Mouse (Mus musculus) midbrain, embryonic 11.5 days (tissue): ENCODE results near the gene Auh. TPM values are rescaled to one million over a fixed set of nuclear protein-coding genes. Genes with fewer than 3 reads are reported as not detected.

Experiments used
- ATAC-seq: fragments of 200-750 bp; cut with Nextera tagmentation; 2 replicates; pipeline ENCODE4 v1.8.0; 2017; ENCODE audit warnings: moderate TSS enrichment, moderate library complexity; ENCODE audit not compliant: low FRiP score
- DNase-seq: peaks from one replicate; pipeline ENCODE4 v3.0.0; 2015; ENCODE audit warnings: low spot score; ENCODE audit errors: missing footprints
- H3K27ac ChIP-seq: fragments of 300-500 bp; sonication (generic); 2 replicates; pipeline ENCODE4 v1.5.1; 2014; ENCODE audit warnings: low read depth, low read length
- H3K27me3 ChIP-seq: fragments of 300-500 bp; sonication (generic); 2 replicates; pipeline ENCODE4 v1.6.1; 2014; ENCODE audit warnings: mild to moderate bottlenecking, low read length, moderate library complexity, mixed read lengths; ENCODE audit not compliant: control insufficient read depth, insufficient read depth
- H3K36me3 ChIP-seq: fragments of 300-500 bp; sonication (generic); 2 replicates; pipeline ENCODE4 v1.6.1; 2014; ENCODE audit warnings: mild to moderate bottlenecking, low read length, moderate library complexity, mixed read lengths; ENCODE audit not compliant: control insufficient read depth, insufficient read depth
- H3K4me1 ChIP-seq: fragments of 300-500 bp; sonication (generic); 2 replicates; pipeline ENCODE4 v1.6.1; 2014; ENCODE audit warnings: low read length; ENCODE audit not compliant: control insufficient read depth, insufficient read depth
- H3K4me2 ChIP-seq: fragments of 300-500 bp; sonication (generic); 2 replicates; pipeline ENCODE4 v1.6.1; 2014; ENCODE audit warnings: mild to moderate bottlenecking, moderate library complexity
- H3K4me3 ChIP-seq: fragments of 300-500 bp; sonication (generic); 2 replicates; pipeline ENCODE4 v1.5.1; 2014; ENCODE audit warnings: low read depth, low read length
- H3K9ac ChIP-seq: fragments of 300-500 bp; sonication (generic); 2 replicates; pipeline ENCODE4 v1.6.1; 2014; ENCODE audit warnings: low read length
- H3K9me3 ChIP-seq: fragments of 300-500 bp; sonication (generic); 2 replicates; pipeline ENCODE4 v1.6.1; 2016; ENCODE audit warnings: low read length; ENCODE audit not compliant: control insufficient read depth
- WGBS: fragments of 180-500 bp; shearing (Covaris S2); extraction: QIAGEN DNeasy Blood & Tissue Kit; methylation state at CpG from one replicate; pipeline ENCODE4 v1.1.7; 2014; 5-methylcytosine and 5-hydroxymethylcytosine counted together
- polyA plus RNA-seq: library from polyadenylated mRNA; unstranded; fragments of >200 nt; fragmentation: Nextera tagmentation; extraction: Ambion mirVana; gene quantifications from 2 replicates; pipeline ENCODE4 v1.2.1, GENCODE M21; 2014

Gene Auh
- polyA plus RNA-seq, 1 experiment from 2014 or later = 38.7 TPM

- 85% methylated on average over 6 of the region's 6 CpGs for WGBS
- no peaks in the 10 kb centered on the region for H3K27me3 ChIP-seq
- no peak overlapping the region for H3K27ac ChIP-seq
- no peaks in the 10 kb centered on the region for H3K9me3 ChIP-seq
- no peak overlapping the region for H3K9ac ChIP-seq
- H3K4me3 ChIP-seq = no peak overlapping the region
- no peak overlapping the region for H3K4me2 ChIP-seq
- H3K36me3 ChIP-seq = no peaks in the 10 kb centered on the region
- DNase-seq (no peak), ATAC-seq (no peak)
- no peaks in the 10 kb centered on the region for H3K4me1 ChIP-seq
Observed at GRCm38 (mm10) chr13:52897806-52898205, 31.7 kb downstream of the Auh start.

GRCm38 (mm10) chr13:52892791-52893190 lies 36.7 kb downstream of the Auh start:
- no peaks in the 10 kb centered on the region for H3K9me3 ChIP-seq
- WGBS = 96% methylated on average over 1 of the region's 1 CpGs
- H3K4me2 ChIP-seq = no peak overlapping the region
- H3K4me3 ChIP-seq = no peak overlapping the region
- no peaks in the 10 kb centered on the region for H3K27me3 ChIP-seq
- ATAC-seq (no peak), DNase-seq (no peak)
- no peaks in the 10 kb centered on the region for H3K36me3 ChIP-seq
- peaks cover 4% of the 10 kb centered on the region; the same call in 1 of the 2 replicates for H3K4me1 ChIP-seq
- H3K27ac ChIP-seq = no peak overlapping the region
- H3K9ac ChIP-seq = no peak overlapping the region

- H3K4me1 ChIP-seq = peaks cover 4% of the 10 kb centered on the region; the same call in 1 of the 2 replicates
Observed at GRCm38 (mm10) chr13:52892065-52892503, 37.4 kb downstream of the Auh start.

GRCm38 (mm10) chr13:52890313-52890712 lies 39.2 kb downstream of the Auh start:
- no peak overlapping the region for H3K9ac ChIP-seq
- H3K4me1 ChIP-seq = peaks cover 4% of the 10 kb centered on the region; the same call in 1 of the 2 replicates
- no peak overlapping the region for H3K27ac ChIP-seq
- no peak for ATAC-seq
- H3K4me3 ChIP-seq = no peak overlapping the region
- H3K36me3 ChIP-seq = no peaks in the 10 kb centered on the region
- DNase-seq = no peak
- H3K27me3 ChIP-seq = no peaks in the 10 kb centered on the region
- H3K9me3 ChIP-seq = no peaks in the 10 kb centered on the region
- 80% methylated on average over 9 of the region's 9 CpGs for WGBS
- no peak overlapping the region for H3K4me2 ChIP-seq

More at GRCm38 (mm10) chr13:52892065-52892503, 37.4 kb downstream of the Auh start:
- 87% methylated on average over 10 of the region's 10 CpGs for WGBS
- no peaks in the 10 kb centered on the region for H3K9me3 ChIP-seq
- H3K27me3 ChIP-seq = no peaks in the 10 kb centered on the region
- H3K9ac ChIP-seq = no peak overlapping the region
- DNase-seq (no peak), ATAC-seq (no peak)
- no peak overlapping the region for H3K27ac ChIP-seq
- no peaks in the 10 kb centered on the region for H3K36me3 ChIP-seq
- no peak overlapping the region for H3K4me2 ChIP-seq
- H3K4me3 ChIP-seq = no peak overlapping the region

- Histone ChIP-seq H3K4me1 (peaks cover 4% of the 10 kb centered on the region; the same call in 1 of the 2 replicates), H3K4me3 (no peak overlapping the region), H3K9ac (no peak overlapping the region), H3K36me3 (no peaks in the 10 kb centered on the region), H3K4me2 (no peak overlapping the region), H3K9me3 (no peaks in the 10 kb centered on the region), H3K27me3 (no peaks in the 10 kb centered on the region), H3K27ac (no peak overlapping the region)
- no peak for DNase-seq
- 86% methylated on average over 7 of the region's 7 CpGs for whole genome bisulfite sequencing
- no peak for ATAC-seq
Observed at GRCm38 (mm10) chr13:52886779-52887178, 42.7 kb downstream of the Auh start.

- Histone ChIP-seq H3K36me3 (no peaks in the 10 kb centered on the region), H3K9me3 (no peaks in the 10 kb centered on the region), H3K27ac (no peak overlapping the region), H3K4me1 (0 out of 2 replicates have a peak, but pooled peaks cover 3% of the 10 kb centered on the region), H3K27me3 (no peaks in the 10 kb centered on the region), H3K4me3 (no peak overlapping the region), H3K4me2 (no peak overlapping the region), H3K9ac (no peak overlapping the region)
- DNase-seq = peak; percentile 69
- 75% methylated on average over 4 of the region's 4 CpGs for WGBS
- no peak for ATAC-seq
Observed at GRCm38 (mm10) chr13:52883960-52884326, 45.5 kb downstream of the Auh start.

GRCm38 (mm10) chr13:52883084-52883959 lies 46.2 kb downstream of the Auh start:
- H3K27me3 ChIP-seq = no peaks in the 10 kb centered on the region
- H3K4me1 ChIP-seq = 0 out of 2 replicates have a peak, but pooled peaks cover 3% of the 10 kb centered on the region
- DNase-seq (peak; percentile 70), ATAC-seq (no peak)
- no peak overlapping the region for H3K27ac ChIP-seq
- no peak overlapping the region for H3K4me3 ChIP-seq
- no peak overlapping the region for H3K9ac ChIP-seq
- H3K9me3 ChIP-seq = no peaks in the 10 kb centered on the region
- no peaks in the 10 kb centered on the region for H3K36me3 ChIP-seq
- H3K4me2 ChIP-seq = no peak overlapping the region
- 77% methylated on average over 18 of the region's 19 CpGs for WGBS

GRCm38 (mm10) chr13:52880386-52880785 lies 49.1 kb downstream of the Auh start:
- no peaks in the 10 kb centered on the region for H3K9me3 ChIP-seq
- no peaks in the 10 kb centered on the region for H3K27me3 ChIP-seq
- H3K4me1 ChIP-seq = 0 out of 2 replicates have a peak, but pooled peaks cover 3% of the 10 kb centered on the region
- WGBS = 39% methylated on average over 5 of the region's 5 CpGs
- no peak overlapping the region for H3K4me2 ChIP-seq
- H3K36me3 ChIP-seq = no peaks in the 10 kb centered on the region
- no peak overlapping the region for H3K9ac ChIP-seq
- H3K27ac ChIP-seq = no peak overlapping the region
- ATAC-seq (no peak), DNase-seq (peak; percentile 78)
- no peak overlapping the region for H3K4me3 ChIP-seq

GRCm38 (mm10) chr13:52879918-52880317 lies 49.6 kb downstream of the Auh start:
- DNase-seq = peak; percentile 85
- H3K27ac ChIP-seq = no peak overlapping the region
- no peaks in the 10 kb centered on the region for H3K27me3 ChIP-seq
- H3K4me2 ChIP-seq = no peak overlapping the region
- WGBS = 35% methylated on average over 12 of the region's 12 CpGs
- no peaks in the 10 kb centered on the region for H3K9me3 ChIP-seq
- no peak for ATAC-seq
- no peaks in the 10 kb centered on the region for H3K36me3 ChIP-seq
- no peak overlapping the region for H3K9ac ChIP-seq
- 0 out of 2 replicates have a peak, but pooled peaks cover 3% of the 10 kb centered on the region for H3K4me1 ChIP-seq
- no peak overlapping the region for H3K4me3 ChIP-seq
